Mouse (Mus musculus): ENCODE results near the gene Jchain. TPM values are rescaled to one million over a fixed set of nuclear protein-coding genes. Genes with fewer than 3 reads are reported as not detected.

Gene Jchain
- 0.34 TPM in 1 of 2 replicates, not detected in the other for polyA plus RNA-seq (2014; fragmentation: Nextera tagmentation; extraction: Ambion mirVana)

GRCm38 (mm10) chr5:88527657-88528056 is at the start of gene Jchain:
Gene Jchain (minus strand): TSS chr5:88527891.
- Histone ChIP-seq H3K36me3 (ENCODE audit: control insufficient read depth, insufficient read depth, low read length) (no peaks in the 10 kb centered on the region), H3K9me3 (ENCODE audit: control insufficient read depth, low read length) (no peaks in the 10 kb centered on the region), H3K27me3 (ENCODE audit: control insufficient read depth, insufficient read depth, low read length) (no peaks in the 10 kb centered on the region), H3K4me1 (ENCODE audit: control insufficient read depth, insufficient read depth, low read length) (no peaks in the 10 kb centered on the region), H3K27ac (ENCODE audit: low read depth, low read length) (no peak within 1 kb of the TSS), H3K4me2 (no peak within 1 kb of the TSS), H3K4me3 (ENCODE audit: low read depth, low read length) (no peak within 1 kb of the TSS), H3K9ac (ENCODE audit: low read length) (no peak within 1 kb of the TSS)
- WGBS, result 87% methylated on average over 3 of the region's 3 CpGs
- ATAC-seq (ENCODE audit: low FRiP score) (no peak), DNase-seq (ENCODE audit: low spot score, missing footprints) (no peak)

- Histone ChIP-seq H3K36me3 (ENCODE audit: control insufficient read depth, insufficient read depth, low read length) (no peaks in the 10 kb centered on the region), H3K9me3 (ENCODE audit: control insufficient read depth, low read length) (no peaks in the 10 kb centered on the region), H3K27me3 (ENCODE audit: control insufficient read depth, insufficient read depth, low read length) (no peaks in the 10 kb centered on the region), H3K4me2 (no peak overlapping the region), H3K4me3 (ENCODE audit: low read depth, low read length) (no peak overlapping the region), H3K27ac (ENCODE audit: low read depth, low read length) (no peak overlapping the region), H3K9ac (ENCODE audit: low read length) (no peak overlapping the region), H3K4me1 (ENCODE audit: control insufficient read depth, insufficient read depth, low read length) (no peaks in the 10 kb centered on the region)
- no peak for ATAC-seq (ENCODE audit: low FRiP score)
- DNase-seq (ENCODE audit: low spot score, missing footprints), result no peak
- WGBS, result 69% methylated on average over 3 of the region's 3 CpGs
Measured at GRCm38 (mm10) chr5:88575506-88576338, 48.0 kb upstream of the Jchain start.

GRCm38 (mm10) chr5:88574829-88575228 is 47.1 kb upstream of the Jchain start:
- Histone ChIP-seq H3K9ac (ENCODE audit: low read length) (no peak overlapping the region), H3K9me3 (ENCODE audit: control insufficient read depth, low read length) (no peaks in the 10 kb centered on the region), H3K4me1 (ENCODE audit: control insufficient read depth, insufficient read depth, low read length) (no peaks in the 10 kb centered on the region), H3K27me3 (ENCODE audit: control insufficient read depth, insufficient read depth, low read length) (no peaks in the 10 kb centered on the region), H3K4me3 (ENCODE audit: low read depth, low read length) (no peak overlapping the region), H3K36me3 (ENCODE audit: control insufficient read depth, insufficient read depth, low read length) (no peaks in the 10 kb centered on the region), H3K27ac (ENCODE audit: low read depth, low read length) (no peak overlapping the region), H3K4me2 (no peak overlapping the region)
- ATAC-seq (ENCODE audit: low FRiP score) (no peak), DNase-seq (ENCODE audit: low spot score, missing footprints) (no peak)
- 90% methylated on average over 3 of the region's 3 CpGs for WGBS

- 75% methylated on average over 3 of the region's 3 CpGs for WGBS
- Histone ChIP-seq H3K4me2 (no peak overlapping the region), H3K27me3 (ENCODE audit: control insufficient read depth, insufficient read depth, low read length) (no peaks in the 10 kb centered on the region), H3K9me3 (ENCODE audit: control insufficient read depth, low read length) (no peaks in the 10 kb centered on the region), H3K27ac (ENCODE audit: low read depth, low read length) (no peak overlapping the region), H3K9ac (ENCODE audit: low read length) (no peak overlapping the region), H3K4me1 (ENCODE audit: control insufficient read depth, insufficient read depth, low read length) (peaks cover 7% of the 10 kb centered on the region; the same call in 1 of the 2 replicates), H3K4me3 (ENCODE audit: low read depth, low read length) (no peak overlapping the region), H3K36me3 (ENCODE audit: control insufficient read depth, insufficient read depth, low read length) (no peaks in the 10 kb centered on the region)
- no peak for ATAC-seq (ENCODE audit: low FRiP score)
- DNase-seq (ENCODE audit: low spot score, missing footprints), result no peak
Measured at GRCm38 (mm10) chr5:88569541-88569940, 41.9 kb upstream of the Jchain start.

- Histone ChIP-seq H3K4me2 (peak overlapping the region; percentile 54), H3K9ac (ENCODE audit: low read length) (peak overlapping the region; percentile 89), H3K4me1 (ENCODE audit: control insufficient read depth, insufficient read depth, low read length) (peaks cover 7% of the 10 kb centered on the region; the same call in 1 of the 2 replicates), H3K9me3 (ENCODE audit: control insufficient read depth, low read length) (no peaks in the 10 kb centered on the region), H3K27me3 (ENCODE audit: control insufficient read depth, insufficient read depth, low read length) (no peaks in the 10 kb centered on the region), H3K4me3 (ENCODE audit: low read depth, low read length) (peak overlapping the region; percentile 92), H3K36me3 (ENCODE audit: control insufficient read depth, insufficient read depth, low read length) (no peaks in the 10 kb centered on the region), H3K27ac (ENCODE audit: low read depth, low read length) (0 out of 2 replicates have a peak overlapping the region, but pooled peaks have one; percentile 1)
- DNase-seq (ENCODE audit: low spot score, missing footprints) (peak; percentile 89), ATAC-seq (ENCODE audit: low FRiP score) (no peak)
- WGBS, result 11% methylated on average over 14 of the region's 14 CpGs
Measured at GRCm38 (mm10) chr5:88566034-88566841, 38.5 kb upstream of the Jchain start.

- peak overlapping the region; percentile 89 for H3K9ac ChIP-seq (ENCODE audit: low read length)
- H3K27ac ChIP-seq (ENCODE audit: low read depth, low read length), result peak overlapping the region; percentile 75
- H3K9me3 ChIP-seq (ENCODE audit: control insufficient read depth, low read length), result no peaks in the 10 kb centered on the region
- ATAC-seq (ENCODE audit: low FRiP score) (peak; percentile 80), DNase-seq (ENCODE audit: low spot score, missing footprints) (peak; percentile 96)
- H3K4me1 ChIP-seq (ENCODE audit: control insufficient read depth, insufficient read depth, low read length), result peaks cover 7% of the 10 kb centered on the region; the same call in 1 of the 2 replicates
- no peaks in the 10 kb centered on the region for H3K36me3 ChIP-seq (ENCODE audit: control insufficient read depth, insufficient read depth, low read length)
- 1% methylated on average over 99 of the region's 119 CpGs for WGBS
- no peaks in the 10 kb centered on the region for H3K27me3 ChIP-seq (ENCODE audit: control insufficient read depth, insufficient read depth, low read length)
- H3K4me2 ChIP-seq, result peak overlapping the region; percentile 54
- peak overlapping the region; percentile 92 for H3K4me3 ChIP-seq (ENCODE audit: low read depth, low read length)
Measured at GRCm38 (mm10) chr5:88565148-88566033, 37.7 kb upstream of the Jchain start.

GRCm38 (mm10) chr5:88564501-88565147 is 36.9 kb upstream of the Jchain start, which contains the start of gene Rufy3:
Gene Rufy3 (plus strand): TSS chr5:88565040.
- Histone ChIP-seq H3K36me3 (ENCODE audit: control insufficient read depth, insufficient read depth, low read length) (no peaks in the 10 kb centered on the region), H3K27me3 (ENCODE audit: control insufficient read depth, insufficient read depth, low read length) (no peaks in the 10 kb centered on the region), H3K27ac (ENCODE audit: low read depth, low read length) (peak within 1 kb of the TSS; percentile 75), H3K4me2 (peak within 1 kb of the TSS; percentile 54), H3K9ac (ENCODE audit: low read length) (peak within 1 kb of the TSS; percentile 89), H3K4me1 (ENCODE audit: control insufficient read depth, insufficient read depth, low read length) (peaks cover 7% of the 10 kb centered on the region; the same call in 1 of the 2 replicates), H3K4me3 (ENCODE audit: low read depth, low read length) (peak within 1 kb of the TSS; percentile 92), H3K9me3 (ENCODE audit: control insufficient read depth, low read length) (no peaks in the 10 kb centered on the region)
- under 1% methylated on average over 36 of the region's 71 CpGs for WGBS
- DNase-seq (ENCODE audit: low spot score, missing footprints) (peak; percentile 95), ATAC-seq (ENCODE audit: low FRiP score) (peak; percentile 93)

Measured in midbrain, embryonic 11.5 days (tissue).